Mouse (Mus musculus) limb, embryonic 15.5 days (tissue): ENCODE measurements at regions not wholly inside any gene's neighbourhood (a gene's known extent, or its start where the extent isn't known, plus 50 kb on each side); places are given as distances from the start of the nearest gene placed in this dataset.

Experiments used
- ATAC-seq: fragments of 200-750 bp; cut with Nextera tagmentation; 2 replicates; pipeline ENCODE4 v1.8.0; 2017; ENCODE audit warnings: low read depth, moderate TSS enrichment; ENCODE audit not compliant: insufficient number of reproducible peaks, low FRiP score, low TSS enrichment
- H3K27ac ChIP-seq: fragments of 300-500 bp; sonication (generic); 2 replicates; pipeline ENCODE4 v1.5.1; 2015; ENCODE audit warnings: moderate library complexity, mild to moderate bottlenecking, inconsistent platforms
- H3K27me3 ChIP-seq: fragments of 300-500 bp; sonication (generic); 2 replicates; pipeline ENCODE4 v1.6.1; 2015; ENCODE audit warnings: inconsistent platforms
- H3K36me3 ChIP-seq: fragments of 300-500 bp; sonication (generic); 2 replicates; pipeline ENCODE4 v1.6.1; 2015; ENCODE audit warnings: inconsistent platforms
- H3K4me1 ChIP-seq: fragments of 300-500 bp; sonication (generic); 2 replicates; pipeline ENCODE4 v1.6.1; 2015; ENCODE audit warnings: inconsistent platforms
- H3K4me2 ChIP-seq: fragments of 300-500 bp; sonication (generic); 2 replicates; pipeline ENCODE4 v1.6.1; 2015; ENCODE audit warnings: mild to moderate bottlenecking, inconsistent platforms
- H3K4me3 ChIP-seq: fragments of 300-500 bp; sonication (generic); 2 replicates; pipeline ENCODE4 v1.5.1; 2015; ENCODE audit warnings: mild to moderate bottlenecking, inconsistent platforms
- H3K9ac ChIP-seq: fragments of 300-500 bp; sonication (generic); 2 replicates; pipeline ENCODE4 v1.6.1; 2015; ENCODE audit warnings: inconsistent platforms
- H3K9me3 ChIP-seq: fragments of 300-500 bp; sonication (generic); 2 replicates; pipeline ENCODE4 v1.6.1; 2016; ENCODE audit warnings: inconsistent platforms
- whole genome bisulfite sequencing: fragments of 180-500 bp; shearing (Covaris S2); methylation state at CpG from one replicate; pipeline ENCODE4 v1.1.7; 2015; 5-methylcytosine and 5-hydroxymethylcytosine counted together

DNA sequence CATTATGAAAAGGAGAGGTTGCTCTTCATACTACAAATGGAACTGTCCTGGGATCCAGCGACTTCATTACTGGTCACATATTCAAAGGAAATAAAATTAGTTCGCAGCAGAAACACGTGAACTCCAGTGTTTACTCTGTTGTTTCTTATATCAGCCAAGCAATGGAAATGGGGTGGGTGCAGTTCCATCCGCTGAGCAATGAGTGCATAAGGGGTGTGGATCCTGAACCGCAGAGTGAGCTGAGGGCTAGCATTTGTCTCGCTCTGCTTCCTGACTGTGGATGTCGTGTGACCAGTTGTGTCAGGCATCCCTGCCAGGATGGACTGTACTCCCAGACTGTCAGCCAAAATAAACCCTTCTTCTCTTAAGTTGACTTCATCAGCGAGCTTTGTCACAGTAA lies 80.0 kb upstream of the Smad1 start:
- 92% methylated on average over 8 of the region's 8 CpGs for WGBS
- H3K4me1 ChIP-seq, result no peaks in the 10 kb centered on the region
- ATAC-seq, result no peak
- H3K9ac ChIP-seq, result no peak overlapping the region
- no peak overlapping the region for H3K4me2 ChIP-seq
- no peaks in the 10 kb centered on the region for H3K27me3 ChIP-seq
- H3K4me3 ChIP-seq, result no peak overlapping the region
- no peak overlapping the region for H3K27ac ChIP-seq
- no peaks in the 10 kb centered on the region for H3K36me3 ChIP-seq
- H3K9me3 ChIP-seq, result no peaks in the 10 kb centered on the region

DNA sequence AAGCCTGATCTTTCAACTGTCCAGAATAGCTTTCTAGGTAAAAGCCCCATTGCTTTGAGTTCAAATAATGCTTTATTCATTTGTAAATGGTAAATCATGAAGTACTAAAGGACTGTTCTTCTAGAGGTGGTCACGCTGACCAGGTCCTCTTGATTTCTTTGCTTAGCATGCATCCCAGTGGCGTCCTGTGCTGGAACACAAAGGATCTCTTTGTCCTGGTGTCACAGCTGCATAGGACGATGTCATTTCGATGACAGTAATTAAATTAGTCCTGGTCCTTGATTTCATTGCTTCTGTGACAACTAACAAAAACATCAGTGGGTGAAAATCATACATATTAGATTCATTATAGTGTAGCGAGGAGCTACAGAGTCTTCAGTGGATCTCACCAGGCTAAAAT lies 76.7 kb upstream of the Smad1 start:
- Histone ChIP-seq H3K4me1 (no peaks in the 10 kb centered on the region), H3K9ac (no peak overlapping the region), H3K4me3 (no peak overlapping the region), H3K27ac (no peak overlapping the region), H3K36me3 (no peaks in the 10 kb centered on the region), H3K9me3 (no peaks in the 10 kb centered on the region), H3K4me2 (no peak overlapping the region), H3K27me3 (no peaks in the 10 kb centered on the region)
- no peak for ATAC-seq
- WGBS, result 79% methylated on average over 5 of the region's 5 CpGs

DNA sequence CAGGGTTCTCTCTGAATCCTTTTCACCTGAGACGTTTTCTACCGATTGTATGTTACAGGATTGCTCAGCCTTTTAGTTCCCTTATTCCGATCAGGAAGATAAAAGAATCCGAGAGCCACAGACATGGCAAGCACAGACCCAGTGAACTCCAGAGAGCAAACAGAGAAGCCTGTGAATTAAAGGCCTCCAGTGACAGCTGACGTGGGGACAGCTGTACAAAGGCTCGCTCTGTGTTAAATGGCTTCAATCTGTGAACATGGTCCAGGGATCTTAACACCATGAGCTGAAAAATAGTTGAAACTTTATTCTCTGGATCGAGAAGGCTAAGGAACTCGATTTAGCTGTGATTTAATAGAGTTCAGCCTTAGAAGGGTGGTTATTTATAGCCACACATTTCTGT lies 75.4 kb upstream of the Smad1 start:
- Histone ChIP-seq H3K9ac (no peak overlapping the region), H3K4me2 (no peak overlapping the region), H3K36me3 (no peaks in the 10 kb centered on the region), H3K27ac (no peak overlapping the region), H3K4me1 (no peaks in the 10 kb centered on the region), H3K27me3 (no peaks in the 10 kb centered on the region), H3K9me3 (no peaks in the 10 kb centered on the region), H3K4me3 (no peak overlapping the region)
- no peak for ATAC-seq
- 55% methylated on average over 8 of the region's 8 CpGs for WGBS

DNA sequence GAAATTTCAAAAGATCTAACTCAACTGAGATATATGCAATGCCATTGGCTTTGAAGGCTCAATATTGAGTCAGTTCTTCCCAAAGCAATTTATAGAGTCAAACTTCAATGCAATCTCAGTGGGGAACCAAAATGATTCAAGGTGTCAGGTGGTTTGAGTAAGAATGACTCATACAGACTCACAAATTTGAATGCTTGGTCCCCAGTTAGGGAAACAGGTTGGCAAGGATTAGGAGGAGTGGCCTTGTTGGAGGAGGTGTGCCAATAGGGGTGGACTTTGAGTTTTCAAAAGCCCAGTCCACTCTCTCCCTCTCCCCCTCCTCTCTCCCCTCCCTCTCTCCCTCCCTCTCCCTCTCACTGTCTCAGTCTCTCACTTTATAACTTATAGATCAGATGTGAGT lies 52.8 kb upstream of the Smad1 start:
- no peak overlapping the region for H3K4me2 ChIP-seq
- no peak overlapping the region for H3K27ac ChIP-seq
- no peaks in the 10 kb centered on the region for H3K36me3 ChIP-seq
- no peaks in the 10 kb centered on the region for H3K4me1 ChIP-seq
- H3K4me3 ChIP-seq, result no peak overlapping the region
- H3K9me3 ChIP-seq, result no peaks in the 10 kb centered on the region
- no peak for ATAC-seq
- H3K27me3 ChIP-seq, result no peaks in the 10 kb centered on the region
- no peak overlapping the region for H3K9ac ChIP-seq

DNA sequence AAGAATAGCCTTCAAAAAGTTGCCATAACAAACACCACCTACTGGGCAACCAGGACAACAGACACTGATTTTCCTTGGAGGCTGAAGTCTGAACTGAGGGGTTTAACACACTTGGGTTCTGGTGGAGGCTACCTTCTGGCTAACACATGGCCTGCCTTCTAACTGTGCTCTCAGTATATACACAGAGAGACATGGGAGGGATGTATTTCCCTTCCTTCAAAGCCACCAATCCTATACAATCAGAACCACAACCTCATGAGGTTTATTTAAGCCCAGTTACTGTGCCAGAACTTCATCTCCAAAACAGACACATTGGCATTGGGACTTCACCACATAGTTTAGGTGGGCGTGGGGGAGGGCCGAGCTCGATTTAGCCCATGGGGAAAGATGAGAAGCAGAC lies 50.1 kb upstream of the Smad1 start:
- Histone ChIP-seq H3K27me3 (no peaks in the 10 kb centered on the region), H3K4me2 (no peak overlapping the region), H3K4me1 (no peaks in the 10 kb centered on the region), H3K9me3 (no peaks in the 10 kb centered on the region), H3K9ac (no peak overlapping the region), H3K36me3 (no peaks in the 10 kb centered on the region), H3K4me3 (no peak overlapping the region), H3K27ac (no peak overlapping the region)
- no peak for ATAC-seq
- WGBS, result 59% methylated on average over 3 of the region's 3 CpGs
